Mouse (Mus musculus) midbrain, embryonic 15.5 days (tissue): Measurements from ENCODE around the gene Cx3cr1. TPM values are rescaled to one million over a fixed set of nuclear protein-coding genes. Genes with fewer than 3 reads are reported as not detected.
"Not testable (repeated sequence)": the region's sequence is repeated elsewhere in the genome, so short reads cannot be mapped to it uniquely, and the experiment has no call there.

Experiments used
- ATAC-seq: fragments of 200-750 bp; cut with Nextera tagmentation; replicated peaks from 2 replicates; pipeline ENCODE4 v1.8.0; 2017; ENCODE audit warnings: moderate TSS enrichment
- H3K27ac ChIP-seq: fragments of 300-500 bp; sonication (generic); 2 replicates; pipeline ENCODE4 v1.5.1; 2015; ENCODE audit warnings: mild to moderate bottlenecking, inconsistent platforms
- H3K27me3 ChIP-seq: fragments of 300-500 bp; sonication (generic); replicated peaks from 2 replicates; pipeline ENCODE4 v1.6.1; 2015; ENCODE audit warnings: inconsistent platforms
- H3K36me3 ChIP-seq: fragments of 300-500 bp; sonication (generic); replicated peaks from 2 replicates; pipeline ENCODE4 v1.6.1; 2015; ENCODE audit warnings: inconsistent platforms
- H3K4me1 ChIP-seq: fragments of 300-500 bp; sonication (generic); 2 replicates; pipeline ENCODE4 v1.6.1; 2015; ENCODE audit warnings: inconsistent platforms
- H3K4me2 ChIP-seq: fragments of 300-500 bp; sonication (generic); 2 replicates; pipeline ENCODE4 v1.6.1; 2015; ENCODE audit warnings: inconsistent platforms, mild to moderate bottlenecking, moderate library complexity
- H3K4me3 ChIP-seq: fragments of 300-500 bp; sonication (generic); 2 replicates; pipeline ENCODE4 v1.5.1; 2015; ENCODE audit warnings: mild to moderate bottlenecking, inconsistent platforms
- H3K9ac ChIP-seq: fragments of 300-500 bp; sonication (generic); 2 replicates; pipeline ENCODE4 v1.6.1; 2015; ENCODE audit warnings: mild to moderate bottlenecking, inconsistent platforms
- H3K9me3 ChIP-seq: fragments of 300-500 bp; sonication (generic); 2 replicates; pipeline ENCODE4 v1.6.1; 2016; ENCODE audit warnings: inconsistent platforms
- WGBS: fragments of 180-500 bp; shearing (Covaris S2); methylation state at CpG from one replicate; pipeline ENCODE4 v1.1.7; 2015; ENCODE audit warnings: mixed read lengths; 5-methylcytosine and 5-hydroxymethylcytosine counted together
- polyA plus RNA-seq: library from polyadenylated mRNA; unstranded; fragments of >200 nt; fragmentation: Nextera tagmentation; extraction: Ambion mirVana; gene quantifications from 2 replicates; pipeline ENCODE4 v1.2.1, GENCODE M21; 2015

Cx3cr1 gene
- 8.0 and 8.1 TPM in 2 replicates for polyA plus RNA-seq

DNA sequence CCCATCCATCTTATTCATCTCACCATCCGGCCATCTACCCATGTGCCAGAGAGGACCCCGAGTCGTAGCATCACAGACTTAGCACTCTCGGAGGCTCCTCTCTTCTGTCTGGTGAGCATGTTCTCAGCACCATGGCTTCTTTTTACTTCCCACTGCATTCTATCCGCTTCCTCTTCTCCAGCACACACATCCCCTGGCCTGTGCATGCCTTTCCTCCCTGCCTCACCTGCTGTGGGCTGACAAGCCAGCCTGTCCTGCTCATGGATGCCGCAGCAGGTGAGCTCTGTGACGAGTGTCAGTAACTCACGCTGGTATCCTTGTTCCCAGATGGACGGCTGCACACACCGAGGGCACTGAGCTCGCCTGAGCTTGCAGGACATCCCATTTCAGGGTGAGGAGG lies at the start of gene Cx3cr1:
Cx3cr1 (minus strand) TSS at position 101 of the 400 bp plus-strand sequence.
- Histone ChIP-seq H3K4me2 (no peak within 1 kb of the TSS), H3K9me3 (no peaks in the 10 kb centered on the region), H3K27me3 (no peaks in the 10 kb centered on the region), H3K9ac (no peak within 1 kb of the TSS), H3K36me3 (no peaks in the 10 kb centered on the region), H3K4me1 (no peaks in the 10 kb centered on the region), H3K4me3 (no peak within 1 kb of the TSS), H3K27ac (no peak within 1 kb of the TSS)
- WGBS, result 86% methylated on average over 11 of the region's 11 CpGs
- no peak for ATAC-seq

DNA sequence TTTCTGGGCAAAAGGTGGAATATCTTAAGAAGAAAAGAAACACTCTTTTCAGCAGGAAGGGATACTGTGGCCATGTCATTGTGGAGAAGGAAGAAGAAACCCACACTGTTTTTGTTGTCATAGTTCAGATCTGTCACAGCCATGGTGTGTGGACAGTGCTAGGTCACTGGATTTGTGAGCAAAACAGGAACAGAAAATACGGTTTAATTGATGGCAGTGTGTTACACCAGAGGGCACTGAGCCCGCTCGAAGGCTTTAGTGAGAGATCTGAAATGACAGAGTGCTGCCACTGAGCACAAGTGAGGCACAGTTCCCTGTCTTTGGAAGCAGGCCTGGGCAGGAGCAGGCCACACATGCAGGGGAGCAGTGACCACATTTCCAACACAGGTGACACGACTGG lies 48.5 kb upstream of the Cx3cr1 start:
- no peak overlapping the region for H3K9ac ChIP-seq
- H3K4me2 ChIP-seq, result no peak overlapping the region
- H3K9me3 ChIP-seq, result no peaks in the 10 kb centered on the region
- H3K27ac ChIP-seq, result no peak overlapping the region
- no peak for ATAC-seq
- H3K4me3 ChIP-seq, result no peak overlapping the region
- peaks cover 36% of the 10 kb centered on the region for H3K36me3 ChIP-seq
- H3K27me3 ChIP-seq, result no peaks in the 10 kb centered on the region
- WGBS, result 93% methylated on average over 4 of the region's 4 CpGs
- no peaks in the 10 kb centered on the region for H3K4me1 ChIP-seq

DNA sequence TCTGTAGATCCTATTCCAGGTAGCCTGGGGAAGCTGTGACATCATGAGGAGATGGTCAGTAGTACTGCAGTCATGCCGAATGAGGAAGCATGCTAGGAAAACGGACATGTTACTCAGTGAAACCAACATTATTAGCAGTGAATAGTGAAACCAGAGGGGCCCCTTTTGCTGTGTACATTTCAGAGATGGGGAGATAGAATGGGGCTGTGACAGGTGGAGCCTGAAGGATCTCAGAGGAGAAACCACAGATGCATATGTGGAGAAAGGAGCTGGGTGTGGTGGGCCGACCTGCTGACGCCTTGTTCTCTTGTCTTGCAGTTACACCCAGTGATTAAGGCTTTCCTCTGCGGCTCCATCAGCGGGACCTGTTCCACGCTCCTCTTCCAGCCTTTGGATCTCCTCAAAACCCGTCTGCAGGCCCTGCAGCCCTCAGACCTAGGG lies 46.5 kb upstream of the Cx3cr1 start:
- Histone ChIP-seq H3K36me3 (peaks cover 29% of the 10 kb centered on the region), H3K4me1 (peaks cover 4% of the 10 kb centered on the region), H3K9me3 (no peaks in the 10 kb centered on the region), H3K27me3 (no peaks in the 10 kb centered on the region), H3K9ac (no peak overlapping the region), H3K27ac (no peak overlapping the region), H3K4me2 (no peak overlapping the region), H3K4me3 (no peak overlapping the region)
- 89% methylated on average over 8 of the region's 8 CpGs for WGBS
- no peak for ATAC-seq

DNA sequence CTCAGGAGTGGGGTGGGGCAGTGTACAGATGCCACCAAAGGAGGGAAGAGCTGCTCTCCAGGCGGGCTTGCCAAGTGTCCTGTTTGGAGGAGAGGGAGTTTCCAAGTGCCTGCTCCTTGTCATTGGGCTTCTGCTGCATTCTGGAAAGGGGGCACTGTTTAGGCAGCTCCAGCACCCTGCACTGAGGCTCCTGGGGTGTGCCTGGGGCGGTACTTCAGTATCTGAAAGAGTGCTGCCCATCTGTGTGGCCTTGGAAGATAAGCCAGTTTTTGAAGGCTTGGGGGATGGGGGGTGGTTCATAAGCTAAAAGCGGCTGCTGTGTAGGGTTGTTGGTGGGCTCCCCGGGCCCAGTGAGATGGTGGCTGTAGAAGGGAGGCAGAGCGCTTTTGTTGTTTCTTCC lies 45.9 kb upstream of the Cx3cr1 start:
- H3K4me1 ChIP-seq, result peaks cover 7% of the 10 kb centered on the region
- no peak overlapping the region for H3K27ac ChIP-seq
- no peaks in the 10 kb centered on the region for H3K9me3 ChIP-seq
- no peak overlapping the region for H3K4me2 ChIP-seq
- H3K27me3 ChIP-seq, result no peaks in the 10 kb centered on the region
- peaks cover 26% of the 10 kb centered on the region for H3K36me3 ChIP-seq
- H3K4me3 ChIP-seq, result no peak overlapping the region
- 80% methylated on average over 5 of the region's 5 CpGs for WGBS
- no peak for ATAC-seq
- no peak overlapping the region for H3K9ac ChIP-seq

DNA sequence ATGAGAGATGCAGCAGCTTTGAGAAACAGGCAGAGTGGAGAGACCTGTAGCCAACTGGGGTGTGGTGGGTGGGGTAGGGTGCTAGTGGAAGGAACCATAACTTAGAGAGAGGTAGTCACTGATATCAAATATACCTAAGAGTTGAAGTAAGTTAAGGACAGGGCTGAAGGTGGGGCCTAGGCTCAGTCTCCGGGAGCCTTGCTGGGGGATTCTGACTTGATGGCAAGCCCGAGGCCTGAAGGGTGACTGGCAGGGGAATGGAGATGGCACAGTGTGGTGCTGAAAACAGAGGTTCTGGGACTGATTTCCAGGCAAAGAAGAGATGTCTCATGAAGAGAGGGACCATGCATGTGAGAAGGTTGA lies 45.1 kb upstream of the Cx3cr1 start:
- ATAC-seq, result no peak
- Histone ChIP-seq H3K4me3 (no peak overlapping the region), H3K4me2 (no peak overlapping the region), H3K27me3 (no peaks in the 10 kb centered on the region), H3K27ac (no peak overlapping the region), H3K9ac (no peak overlapping the region), H3K36me3 (peaks cover 18% of the 10 kb centered on the region; the same call in 1 of the 2 replicates), H3K9me3 (no peaks in the 10 kb centered on the region), H3K4me1 (peaks cover 7% of the 10 kb centered on the region)
- WGBS, result 93% methylated on average over 2 of the region's 2 CpGs

DNA sequence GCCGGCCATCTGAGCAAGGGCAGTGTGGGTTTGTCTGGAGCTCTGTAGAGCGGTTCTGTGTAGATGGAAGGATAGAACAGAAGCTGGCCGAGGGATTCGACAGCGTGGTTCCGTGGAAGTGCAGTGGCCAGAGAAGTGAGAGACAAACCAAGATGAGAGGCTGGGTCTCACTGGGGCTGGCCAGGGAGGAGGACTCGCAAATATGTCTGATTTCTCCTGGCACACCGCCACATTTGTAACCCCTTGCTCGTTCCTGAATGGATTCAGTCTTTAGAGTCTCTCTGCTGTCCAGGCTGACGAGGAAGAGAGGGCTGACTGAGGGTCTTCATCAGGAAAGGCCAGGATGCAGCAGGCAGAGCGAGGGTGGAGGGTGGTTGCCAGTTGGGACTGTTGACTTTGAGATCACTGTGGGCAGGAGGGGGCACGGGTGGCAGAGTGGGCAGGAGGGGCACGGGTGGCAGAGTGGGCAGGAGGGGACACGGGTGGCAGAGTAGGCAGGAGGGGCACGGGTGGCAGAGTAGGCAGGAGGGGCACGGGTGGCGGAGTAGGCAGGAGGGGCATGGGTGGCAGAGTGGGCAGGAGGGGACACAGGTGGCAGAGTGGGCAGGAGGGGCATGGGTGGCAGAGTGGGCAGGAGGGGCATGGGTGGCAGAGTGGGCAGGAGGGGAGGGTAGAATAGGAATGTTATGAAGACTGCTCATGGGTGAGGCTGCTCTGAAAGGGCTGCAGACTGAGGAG lies 44.5 kb upstream of the Cx3cr1 start:
- WGBS, result 91% methylated on average over 17 of the region's 17 CpGs
- Histone ChIP-seq H3K4me2 (no peak overlapping the region), H3K36me3 (peaks cover 15% of the 10 kb centered on the region; the same call in 1 of the 2 replicates), H3K27ac (no peak overlapping the region), H3K27me3 (no peaks in the 10 kb centered on the region), H3K4me3 (no peak overlapping the region), H3K9me3 (no peaks in the 10 kb centered on the region), H3K9ac (no peak overlapping the region), H3K4me1 (peaks cover 7% of the 10 kb centered on the region)
- ATAC-seq, result no peak

DNA sequence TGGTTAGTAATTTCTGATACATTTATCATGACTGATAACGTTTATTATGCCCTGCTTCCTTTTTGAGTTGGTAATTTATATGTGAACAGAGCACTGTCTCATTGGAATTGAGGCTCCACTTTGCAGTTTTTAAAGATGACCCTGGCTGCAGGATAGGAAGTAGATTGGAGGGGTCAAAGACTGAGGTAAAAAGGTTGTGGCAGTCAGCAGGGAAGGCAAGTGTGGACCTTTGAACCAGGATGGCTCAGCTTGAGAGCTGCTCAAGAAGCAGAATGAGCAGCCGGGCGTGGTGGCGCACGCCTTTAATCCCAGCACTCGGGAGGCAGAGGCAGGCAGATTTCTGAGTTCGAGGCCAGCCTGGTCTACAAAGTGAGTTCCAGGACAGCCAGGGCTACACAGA lies 43.8 kb upstream of the Cx3cr1 start:
- ATAC-seq, result no peak
- H3K36me3 ChIP-seq, result peaks cover 14% of the 10 kb centered on the region; the same call in 1 of the 2 replicates
- H3K9me3 ChIP-seq, result no peaks in the 10 kb centered on the region
- H3K9ac ChIP-seq, result no peak overlapping the region
- no peaks in the 10 kb centered on the region for H3K27me3 ChIP-seq
- no peak overlapping the region for H3K4me3 ChIP-seq
- peaks cover 7% of the 10 kb centered on the region for H3K4me1 ChIP-seq
- WGBS, result 87% methylated on average over 7 of the region's 7 CpGs
- H3K27ac ChIP-seq, result no peak overlapping the region
- H3K4me2 ChIP-seq, result no peak overlapping the region

DNA sequence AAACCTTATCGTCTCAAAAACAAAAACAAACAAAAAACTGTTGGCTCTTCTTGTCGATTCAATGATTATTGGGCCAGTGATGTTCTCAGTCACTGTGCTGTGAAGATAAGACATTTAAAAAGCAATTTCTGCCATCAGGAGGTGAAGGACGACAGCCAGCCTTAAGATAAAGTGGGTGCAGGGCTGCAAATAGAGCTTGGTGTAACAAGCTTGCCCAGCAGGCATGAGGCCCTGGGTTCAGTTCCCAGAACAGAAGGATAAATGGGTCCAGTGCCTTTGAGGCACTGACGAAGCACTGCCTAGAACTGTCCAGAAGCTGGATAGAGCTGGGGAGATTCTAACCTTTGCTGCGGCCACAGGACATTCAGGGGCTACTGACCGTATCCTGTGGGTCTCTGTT lies 42.8 kb upstream of the Cx3cr1 start:
- H3K36me3 ChIP-seq, result 0 out of 2 replicates have a peak, but pooled peaks cover 7% of the 10 kb centered on the region
- H3K27me3 ChIP-seq, result no peaks in the 10 kb centered on the region
- WGBS, result 94% methylated on average over 6 of the region's 6 CpGs
- peaks cover 7% of the 10 kb centered on the region for H3K4me1 ChIP-seq
- H3K9me3 ChIP-seq, result no peaks in the 10 kb centered on the region
- no peak overlapping the region for H3K27ac ChIP-seq
- H3K4me3 ChIP-seq, result no peak overlapping the region
- no peak overlapping the region for H3K9ac ChIP-seq
- ATAC-seq, result no peak
- H3K4me2 ChIP-seq, result no peak overlapping the region

DNA sequence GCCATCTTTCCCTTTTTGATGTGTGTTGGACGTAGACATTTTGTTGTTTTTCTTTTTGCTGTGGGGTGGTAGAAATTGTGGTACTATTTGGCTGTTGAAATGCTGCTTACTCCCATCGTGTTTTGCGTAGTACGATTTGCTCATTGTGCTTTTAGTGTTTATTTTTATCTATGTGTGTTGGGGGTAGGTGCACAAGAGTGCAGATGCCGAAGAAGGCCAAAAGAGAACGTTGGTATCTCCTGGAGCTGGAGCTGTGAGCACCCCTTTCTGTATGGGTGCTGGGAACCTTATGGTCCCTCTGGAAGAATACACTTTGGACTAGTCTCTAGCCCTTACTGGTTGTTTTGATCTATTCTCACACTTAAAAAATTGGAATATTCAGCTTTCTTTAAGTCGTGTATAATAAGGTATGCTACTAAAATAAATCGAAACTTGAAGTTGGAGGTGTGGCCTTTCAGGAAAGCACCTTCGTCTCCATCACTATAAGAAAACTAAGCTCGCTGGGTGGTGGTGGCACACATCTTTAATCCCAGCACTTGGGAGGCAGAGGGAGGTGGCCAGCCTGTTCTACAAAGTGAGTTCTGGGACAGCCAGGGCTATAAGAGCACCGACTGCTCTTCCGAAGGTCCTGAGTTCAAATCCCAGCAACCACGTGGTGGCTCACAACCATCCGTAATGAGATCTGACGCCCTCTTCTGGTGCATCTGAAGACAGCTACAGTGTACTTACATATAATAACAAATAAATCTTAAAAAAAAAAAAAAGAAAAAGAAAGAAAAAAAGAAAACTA lies 41.7 kb upstream of the Cx3cr1 start:
- Histone ChIP-seq H3K27me3 (no peaks in the 10 kb centered on the region), H3K4me2 (peak overlapping the region; percentile 49), H3K27ac (peak overlapping the region; percentile 97), H3K4me1 (peaks cover 7% of the 10 kb centered on the region), H3K36me3 (0 out of 2 replicates have a peak, but pooled peaks cover under 1% of the 10 kb centered on the region), H3K9ac (peak overlapping the region; percentile 88; the same call in 1 of the 2 replicates), H3K4me3 (peak overlapping the region; percentile 97), H3K9me3 (no peaks in the 10 kb centered on the region)
- no peak for ATAC-seq
- WGBS, result 81% methylated on average over 15 of the region's 15 CpGs

DNA sequence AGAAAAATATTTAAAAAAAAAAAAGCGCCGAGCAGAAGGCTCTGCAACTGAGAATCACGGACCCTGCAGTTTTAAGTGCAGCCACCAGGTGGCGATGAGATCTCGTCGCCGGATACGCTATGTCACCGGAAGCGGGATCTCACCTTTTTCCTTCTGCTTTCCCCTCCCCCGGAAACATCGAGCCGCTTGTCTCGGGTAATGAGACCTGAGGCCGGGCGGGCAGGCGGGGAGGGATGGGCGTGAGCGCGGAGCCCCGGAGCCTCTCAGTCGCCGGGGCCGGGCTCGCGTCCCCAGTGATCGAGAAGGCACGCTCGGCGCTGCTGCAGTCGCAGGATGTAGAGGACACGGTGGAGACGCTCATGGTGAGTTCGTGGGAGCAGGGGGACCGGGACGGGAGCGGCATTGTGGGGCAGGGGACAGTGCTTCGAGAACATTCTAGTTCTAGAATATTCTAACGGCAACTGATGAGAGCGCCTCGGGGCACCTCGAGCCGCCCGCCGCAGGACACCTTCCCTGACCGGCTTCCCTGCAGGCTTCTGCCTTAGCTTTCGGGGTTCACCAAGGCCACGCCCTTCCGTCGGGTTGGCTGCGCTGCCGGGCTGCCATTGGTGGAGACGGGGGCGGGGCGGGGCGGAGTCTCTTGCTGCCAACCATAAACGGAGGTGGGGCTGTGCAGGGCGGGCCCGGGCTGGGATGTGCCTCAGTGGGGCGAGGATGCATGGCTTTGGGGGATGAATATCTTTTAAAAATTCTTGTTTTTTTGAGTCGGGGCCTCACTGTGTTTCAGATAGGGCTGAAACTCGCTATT lies 40.7 kb upstream of the Cx3cr1 start, which contains the start of gene Slc25a38:
Slc25a38 (plus strand) TSS at position 164 of the 808 bp plus-strand sequence.
- Histone ChIP-seq H3K4me2 (peak within 1 kb of the TSS; percentile 49), H3K4me3 (peak within 1 kb of the TSS; percentile 97), H3K27me3 (no peaks in the 10 kb centered on the region), H3K4me1 (peaks cover 7% of the 10 kb centered on the region), H3K9ac (peak within 1 kb of the TSS; percentile 88), H3K36me3 (no peaks in the 10 kb centered on the region), H3K9me3 (no peaks in the 10 kb centered on the region), H3K27ac (peak within 1 kb of the TSS; percentile 97)
- WGBS, result under 1% methylated on average over 61 of the region's 62 CpGs
- peak; percentile 99 for ATAC-seq

DNA sequence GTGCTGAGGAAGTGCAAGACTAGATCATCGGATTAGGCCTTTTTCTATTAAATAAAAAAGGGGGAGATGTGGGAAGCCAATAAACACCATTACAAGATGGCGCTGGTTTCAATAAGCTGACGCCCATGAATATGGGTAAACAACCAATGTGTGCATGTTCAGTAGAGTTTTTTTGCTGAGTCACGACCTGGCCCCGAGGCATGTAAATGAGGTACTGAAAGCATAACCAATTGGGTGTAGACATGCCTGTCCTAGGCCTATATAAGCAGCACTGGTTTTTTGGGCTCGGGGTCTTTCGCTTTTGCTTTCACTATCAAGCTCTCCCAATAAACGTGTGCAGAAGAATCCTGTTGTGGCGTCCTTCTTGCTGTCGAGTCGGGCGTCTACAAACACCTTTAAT lies 39.3 kb upstream of the Cx3cr1 start:
- H3K9me3 ChIP-seq, H3K9ac ChIP-seq, ATAC-seq, H3K36me3 ChIP-seq, H3K27ac ChIP-seq, H3K4me1 ChIP-seq, H3K27me3 ChIP-seq, H3K4me3 ChIP-seq, H3K4me2 ChIP-seq: not testable (repeated sequence)
- WGBS, result 93% methylated on average over 12 of the region's 12 CpGs

DNA sequence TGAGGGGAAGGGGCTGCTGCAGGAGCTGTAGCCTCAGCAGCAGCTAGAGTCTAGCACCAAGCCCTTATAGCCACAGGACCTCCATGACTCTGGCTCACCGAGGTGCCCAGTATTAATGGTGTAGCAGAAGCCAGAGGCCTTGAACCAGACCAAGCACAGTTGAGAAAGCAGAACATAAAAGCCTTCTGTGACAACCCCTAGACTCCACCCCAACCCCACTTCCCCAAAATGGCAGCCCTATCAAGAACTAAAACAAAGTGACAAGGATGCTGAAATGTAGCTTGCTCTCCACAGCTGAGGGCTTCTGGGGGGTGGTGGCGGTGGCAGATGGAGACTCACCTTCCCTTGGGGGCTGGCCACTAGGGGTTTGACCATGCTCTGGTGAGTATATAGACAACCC lies 31.5 kb upstream of the Cx3cr1 start:
- ATAC-seq, result no peak
- H3K4me1 ChIP-seq, result no peaks in the 10 kb centered on the region
- H3K27ac ChIP-seq, result no peak overlapping the region
- no peak overlapping the region for H3K9ac ChIP-seq
- H3K36me3 ChIP-seq, result no peaks in the 10 kb centered on the region
- H3K4me3 ChIP-seq, result no peak overlapping the region
- no peaks in the 10 kb centered on the region for H3K27me3 ChIP-seq
- 0 out of 2 replicates have a peak, but pooled peaks cover 3% of the 10 kb centered on the region for H3K9me3 ChIP-seq
- H3K4me2 ChIP-seq, result no peak overlapping the region
- WGBS, result 93% methylated on average over 2 of the region's 2 CpGs
